Mouse (Mus musculus): Measurements from ENCODE around the gene Zfp697. TPM values are rescaled to one million over a fixed set of nuclear protein-coding genes. Genes with fewer than 3 reads are reported as not detected.
"Not testable (repeated sequence)": the region's sequence is repeated elsewhere in the genome, so short reads cannot be mapped to it uniquely, and the experiment has no call there.

Gene Zfp697
- polyA plus RNA-seq, 1 experiment from 2014 or later, result 10.0 TPM

- H3K27me3 ChIP-seq (ENCODE audit: insufficient read depth, poor library complexity, severe bottlenecking); H3K4me3 ChIP-seq; H3K9me3 ChIP-seq; DNase-seq (ENCODE audit: low spot score); H3K4me1 ChIP-seq; H3K27ac ChIP-seq; H3K36me3 ChIP-seq: not testable (repeated sequence)
- WGBS, result 27% methylated on average over 1 of the region's 2 CpGs
Observed at GRCm38 (mm10) chr3:98522779-98523178, 140.5 kb downstream of the Zfp697 start.

GRCm38 (mm10) chr3:98524552-98524951 is 142.3 kb downstream of the Zfp697 start:
- H3K27me3 ChIP-seq (ENCODE audit: insufficient read depth, poor library complexity, severe bottlenecking); H3K27ac ChIP-seq; DNase-seq (ENCODE audit: low spot score); H3K4me3 ChIP-seq; H3K36me3 ChIP-seq; H3K9me3 ChIP-seq; H3K4me1 ChIP-seq: not testable (repeated sequence)
- no CpG with 5 or more reads among the region's 1 CpGs for WGBS

DNA sequence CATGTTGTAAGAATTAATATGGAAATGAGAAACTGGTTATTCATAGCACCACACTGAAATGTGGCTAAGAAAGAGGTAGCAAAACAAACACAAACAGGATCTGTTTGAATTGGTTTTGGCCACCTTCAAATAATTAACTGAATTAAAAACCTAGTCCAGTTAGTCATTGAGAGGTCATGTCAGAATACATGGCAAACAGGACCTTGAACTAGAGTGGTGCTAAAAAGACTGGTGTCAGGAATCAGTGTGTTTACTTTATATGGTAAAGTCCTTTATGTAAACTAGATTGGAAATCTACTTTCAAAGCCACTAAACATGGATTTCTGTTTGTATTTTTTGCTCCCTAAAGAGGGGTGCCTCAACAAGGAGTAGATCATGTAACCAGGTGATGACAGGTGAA is 142.7 kb downstream of the Zfp697 start:
- not testable (repeated sequence) for H3K4me1 ChIP-seq; H3K9me3 ChIP-seq; H3K36me3 ChIP-seq; H3K27ac ChIP-seq; H3K4me3 ChIP-seq; DNase-seq (ENCODE audit: low spot score); H3K27me3 ChIP-seq (ENCODE audit: insufficient read depth, poor library complexity, severe bottlenecking)

DNA sequence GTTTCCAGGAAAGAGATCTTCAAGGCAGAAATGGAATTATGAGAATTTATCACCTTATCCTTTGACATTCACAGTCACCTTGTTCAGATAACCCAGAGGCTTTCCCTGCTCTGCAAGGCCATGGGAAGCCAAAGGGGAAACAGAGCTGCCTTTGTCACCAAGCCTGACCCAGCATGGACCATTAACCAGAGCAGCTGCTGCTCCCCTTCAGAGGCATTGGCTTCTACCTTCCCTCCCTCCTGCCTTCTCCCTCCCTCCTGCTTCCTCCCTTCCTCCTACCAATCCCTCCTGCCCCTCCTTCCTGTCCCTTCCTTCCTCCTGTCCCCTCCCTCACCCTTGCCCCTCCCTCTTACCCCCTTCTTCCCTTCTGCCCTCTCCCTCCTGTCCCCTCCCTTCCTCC is 165.4 kb downstream of the Zfp697 start:
- H3K27ac ChIP-seq; H3K36me3 ChIP-seq; H3K4me3 ChIP-seq; DNase-seq (ENCODE audit: low spot score); H3K9me3 ChIP-seq; H3K4me1 ChIP-seq; H3K27me3 ChIP-seq (ENCODE audit: insufficient read depth, poor library complexity, severe bottlenecking): not testable (repeated sequence)

DNA sequence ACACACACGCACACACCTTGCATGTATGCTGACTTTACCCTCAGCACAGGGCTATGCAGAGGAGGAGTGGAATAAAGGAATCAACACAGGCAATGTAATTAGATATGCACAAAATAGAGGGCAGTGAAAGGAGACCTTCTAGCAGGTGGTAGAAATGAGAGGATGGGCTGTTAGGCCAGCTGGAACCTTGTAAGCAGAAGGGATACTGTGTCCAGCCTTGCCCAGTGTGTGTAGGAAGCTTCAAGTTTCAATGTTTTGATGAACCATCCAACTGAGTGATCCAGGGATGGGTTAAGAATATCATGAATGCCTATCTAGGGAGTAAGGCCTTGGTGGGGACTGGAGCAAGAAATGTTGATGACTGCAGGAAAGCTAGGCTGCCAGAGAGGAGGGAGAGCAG is 166.2 kb downstream of the Zfp697 start:
- not testable (repeated sequence) for H3K27me3 ChIP-seq (ENCODE audit: insufficient read depth, poor library complexity, severe bottlenecking); H3K4me3 ChIP-seq; H3K4me1 ChIP-seq; H3K27ac ChIP-seq; DNase-seq (ENCODE audit: low spot score); H3K9me3 ChIP-seq; H3K36me3 ChIP-seq
- WGBS, result 80% methylated on average over 1 of the region's 1 CpGs

DNA sequence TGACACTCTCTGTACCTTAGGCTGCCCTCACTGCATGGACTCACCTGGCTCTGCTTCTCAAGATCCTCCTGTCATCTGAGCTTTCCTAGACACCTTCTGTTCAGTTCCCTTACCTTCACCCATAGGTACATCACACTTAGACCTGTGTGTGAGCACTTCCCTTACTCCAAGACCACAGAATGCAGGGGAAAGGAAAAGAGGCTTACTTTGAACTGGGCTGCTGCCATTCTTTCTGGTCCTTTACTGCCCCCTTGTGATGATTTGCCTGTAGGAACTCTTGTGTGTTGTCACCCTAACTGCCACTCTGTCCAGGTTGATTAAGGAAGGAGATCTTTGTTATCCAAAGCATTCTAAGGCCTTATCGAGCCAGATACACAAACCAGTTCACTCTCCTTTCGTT is 168.0 kb downstream of the Zfp697 start:
- not testable (repeated sequence) for H3K9me3 ChIP-seq; DNase-seq (ENCODE audit: low spot score); H3K36me3 ChIP-seq; H3K4me1 ChIP-seq; H3K4me3 ChIP-seq; H3K27ac ChIP-seq; H3K27me3 ChIP-seq (ENCODE audit: insufficient read depth, poor library complexity, severe bottlenecking)
- no CpG with 5 or more reads among the region's 2 CpGs for WGBS

DNA sequence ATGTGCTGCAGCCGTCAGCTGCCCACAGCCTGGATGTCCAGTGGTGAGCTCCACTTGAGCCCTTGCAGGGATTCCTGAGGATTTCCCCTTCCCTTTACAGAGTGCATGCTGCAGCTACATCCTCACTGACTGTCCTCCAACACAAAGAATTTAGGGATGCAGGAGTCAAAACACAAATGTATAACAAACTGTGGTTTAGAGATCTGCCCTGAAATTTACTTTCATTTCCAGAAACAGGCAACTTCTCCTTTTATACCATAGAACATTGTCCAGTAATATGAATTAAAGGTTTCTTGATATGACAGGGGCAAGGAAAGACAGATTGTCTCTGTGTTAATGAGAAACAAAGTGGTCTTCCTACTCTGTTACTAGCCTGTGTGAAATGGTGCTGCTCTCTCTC is 168.6 kb downstream of the Zfp697 start:
- H3K36me3 ChIP-seq; H3K9me3 ChIP-seq; H3K27me3 ChIP-seq (ENCODE audit: insufficient read depth, poor library complexity, severe bottlenecking); H3K27ac ChIP-seq; DNase-seq (ENCODE audit: low spot score); H3K4me1 ChIP-seq; H3K4me3 ChIP-seq: not testable (repeated sequence)
- WGBS, result no CpG with 5 or more reads among the region's 1 CpGs

- not testable (repeated sequence) for H3K36me3 ChIP-seq; H3K27ac ChIP-seq; H3K27me3 ChIP-seq (ENCODE audit: insufficient read depth, poor library complexity, severe bottlenecking); H3K4me1 ChIP-seq; H3K9me3 ChIP-seq; DNase-seq (ENCODE audit: low spot score); H3K4me3 ChIP-seq
- no CpG with 5 or more reads among the region's 5 CpGs for WGBS
Observed at GRCm38 (mm10) chr3:98560711-98561110, 178.4 kb downstream of the Zfp697 start.

- H3K9me3 ChIP-seq; DNase-seq (ENCODE audit: low spot score); H3K4me3 ChIP-seq; H3K27ac ChIP-seq; H3K36me3 ChIP-seq; H3K27me3 ChIP-seq (ENCODE audit: insufficient read depth, poor library complexity, severe bottlenecking); H3K4me1 ChIP-seq: not testable (repeated sequence)
- no CpG with 5 or more reads among the region's 2 CpGs for WGBS
Observed at GRCm38 (mm10) chr3:98563831-98564230, 181.6 kb downstream of the Zfp697 start.

DNA sequence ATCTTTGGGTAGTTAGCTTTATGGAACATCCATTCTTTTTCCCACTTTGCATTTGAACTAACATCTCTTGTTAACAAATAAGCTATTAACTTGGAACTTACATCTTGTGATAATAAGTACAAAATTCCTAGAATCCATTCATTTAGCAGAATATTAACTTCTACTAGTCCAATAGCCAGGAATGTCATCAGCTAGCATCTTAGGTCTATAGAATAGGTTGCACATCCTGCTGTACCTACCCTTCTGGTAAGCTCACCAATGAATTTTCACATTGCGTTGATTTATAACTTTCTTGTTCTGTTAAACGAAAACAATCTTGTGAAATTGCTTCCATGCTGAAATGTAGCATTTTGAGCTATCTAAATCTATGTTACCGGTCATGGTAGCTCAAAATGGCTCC is 182.6 kb downstream of the Zfp697 start:
- not testable (repeated sequence) for H3K27me3 ChIP-seq (ENCODE audit: insufficient read depth, poor library complexity, severe bottlenecking); H3K4me1 ChIP-seq; H3K9me3 ChIP-seq; DNase-seq (ENCODE audit: low spot score); H3K4me3 ChIP-seq; H3K36me3 ChIP-seq; H3K27ac ChIP-seq
- no CpG with 5 or more reads among the region's 3 CpGs for WGBS

DNA sequence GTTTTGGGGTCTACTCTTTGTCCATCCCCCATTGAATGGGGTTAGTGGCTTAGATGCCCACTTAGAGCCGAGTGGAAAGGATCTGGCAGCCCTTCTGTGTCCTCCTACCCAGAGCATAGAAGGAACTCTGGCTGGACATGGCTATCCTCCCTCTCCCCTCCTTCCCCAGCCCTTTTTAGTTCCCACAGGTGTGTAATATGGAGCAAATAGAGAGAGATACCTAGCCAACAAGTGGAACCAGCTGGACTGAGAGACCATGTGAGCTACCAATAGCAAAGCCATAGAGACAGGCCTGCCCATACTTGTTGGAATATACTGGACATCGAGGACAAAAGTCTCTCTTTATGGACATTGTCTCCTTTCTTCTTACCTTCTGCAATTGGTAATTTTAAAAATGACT is 185.5 kb downstream of the Zfp697 start:
- H3K4me3 ChIP-seq; H3K4me1 ChIP-seq; DNase-seq (ENCODE audit: low spot score); H3K27ac ChIP-seq; H3K36me3 ChIP-seq; H3K9me3 ChIP-seq; H3K27me3 ChIP-seq (ENCODE audit: insufficient read depth, poor library complexity, severe bottlenecking): not testable (repeated sequence)
- 77% methylated on average over 2 of the region's 2 CpGs for WGBS

- WGBS, result 82% methylated on average over 1 of the region's 1 CpGs
- not testable (repeated sequence) for H3K4me1 ChIP-seq; H3K36me3 ChIP-seq; H3K4me3 ChIP-seq; DNase-seq (ENCODE audit: low spot score); H3K27ac ChIP-seq; H3K9me3 ChIP-seq; H3K27me3 ChIP-seq (ENCODE audit: insufficient read depth, poor library complexity, severe bottlenecking)
Observed at GRCm38 (mm10) chr3:98581024-98581423, 198.8 kb downstream of the Zfp697 start.

GRCm38 (mm10) chr3:98582202-98582601 is 199.9 kb downstream of the Zfp697 start:
- H3K4me1 ChIP-seq; H3K4me3 ChIP-seq; DNase-seq (ENCODE audit: low spot score); H3K9me3 ChIP-seq; H3K27me3 ChIP-seq (ENCODE audit: insufficient read depth, poor library complexity, severe bottlenecking); H3K27ac ChIP-seq; H3K36me3 ChIP-seq: not testable (repeated sequence)
- no CpG with 5 or more reads among the region's 1 CpGs for WGBS

DNA sequence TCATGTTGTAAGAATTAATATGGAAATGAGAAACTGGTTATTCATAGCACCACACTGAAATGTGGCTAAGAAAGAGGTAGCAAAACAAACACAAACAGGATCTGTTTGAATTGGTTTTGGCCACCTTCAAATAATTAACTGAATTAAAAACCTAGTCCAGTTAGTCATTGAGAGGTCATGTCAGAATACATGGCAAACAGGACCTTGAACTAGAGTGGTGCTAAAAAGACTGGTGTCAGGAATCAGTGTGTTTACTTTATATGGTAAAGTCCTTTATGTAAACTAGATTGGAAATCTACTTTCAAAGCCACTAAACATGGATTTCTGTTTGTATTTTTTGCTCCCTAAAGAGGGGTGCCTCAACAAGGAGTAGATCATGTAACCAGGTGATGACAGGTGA is 200.4 kb downstream of the Zfp697 start:
- not testable (repeated sequence) for H3K27me3 ChIP-seq (ENCODE audit: insufficient read depth, poor library complexity, severe bottlenecking); H3K4me3 ChIP-seq; H3K9me3 ChIP-seq; H3K36me3 ChIP-seq; H3K27ac ChIP-seq; DNase-seq (ENCODE audit: low spot score); H3K4me1 ChIP-seq

DNA sequence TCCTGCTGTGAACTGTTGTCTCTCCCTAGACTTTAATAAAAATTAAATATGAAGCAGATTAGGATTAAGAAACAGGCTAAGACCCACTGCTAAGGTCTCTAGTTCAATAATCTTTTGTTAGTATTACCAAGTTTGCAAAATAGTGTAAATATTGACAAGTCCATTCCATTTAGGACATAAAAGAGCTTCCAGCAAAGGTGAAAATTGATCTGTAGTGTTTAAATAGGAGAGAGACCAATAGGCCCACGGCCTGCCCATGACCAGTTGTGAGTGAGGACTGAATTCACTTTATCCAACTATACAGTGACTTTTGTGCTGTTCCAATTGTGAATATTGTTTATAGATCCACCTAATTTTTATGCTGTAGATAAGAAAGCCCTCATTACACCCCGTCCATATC is 205.5 kb downstream of the Zfp697 start:
- H3K4me3 ChIP-seq, result no peak overlapping the region
- H3K4me1 ChIP-seq, result no peaks in the 10 kb centered on the region
- DNase-seq (ENCODE audit: low spot score), result no peak
- WGBS, result 83% methylated on average over 2 of the region's 2 CpGs
- no peaks in the 10 kb centered on the region for H3K36me3 ChIP-seq
- H3K9me3 ChIP-seq, result no peaks in the 10 kb centered on the region
- H3K27ac ChIP-seq, result no peak overlapping the region
- H3K27me3 ChIP-seq (ENCODE audit: insufficient read depth, poor library complexity, severe bottlenecking), result no peaks in the 10 kb centered on the region
